Mouse (Mus musculus) adrenal gland, postnatal 25 days (tissue): ENCODE measurements around the gene Pstpip1. TPM values are rescaled to one million over a fixed set of nuclear protein-coding genes. Genes with fewer than 3 reads are reported as not detected.

Source experiments
- DNase-seq: peaks from one replicate; pipeline ENCODE4 v3.0.0; 2021; ENCODE audit warnings: mixed read lengths
- total RNA-seq: library from RNA; stranded (reverse); gene quantifications from 2 replicates; pipeline ENCODE4 v1.2.3, GENCODE M21; 2021

The Pstpip1 gene
- total RNA-seq, 1 experiment from 2014 or later = 0.76 TPM

DNA sequence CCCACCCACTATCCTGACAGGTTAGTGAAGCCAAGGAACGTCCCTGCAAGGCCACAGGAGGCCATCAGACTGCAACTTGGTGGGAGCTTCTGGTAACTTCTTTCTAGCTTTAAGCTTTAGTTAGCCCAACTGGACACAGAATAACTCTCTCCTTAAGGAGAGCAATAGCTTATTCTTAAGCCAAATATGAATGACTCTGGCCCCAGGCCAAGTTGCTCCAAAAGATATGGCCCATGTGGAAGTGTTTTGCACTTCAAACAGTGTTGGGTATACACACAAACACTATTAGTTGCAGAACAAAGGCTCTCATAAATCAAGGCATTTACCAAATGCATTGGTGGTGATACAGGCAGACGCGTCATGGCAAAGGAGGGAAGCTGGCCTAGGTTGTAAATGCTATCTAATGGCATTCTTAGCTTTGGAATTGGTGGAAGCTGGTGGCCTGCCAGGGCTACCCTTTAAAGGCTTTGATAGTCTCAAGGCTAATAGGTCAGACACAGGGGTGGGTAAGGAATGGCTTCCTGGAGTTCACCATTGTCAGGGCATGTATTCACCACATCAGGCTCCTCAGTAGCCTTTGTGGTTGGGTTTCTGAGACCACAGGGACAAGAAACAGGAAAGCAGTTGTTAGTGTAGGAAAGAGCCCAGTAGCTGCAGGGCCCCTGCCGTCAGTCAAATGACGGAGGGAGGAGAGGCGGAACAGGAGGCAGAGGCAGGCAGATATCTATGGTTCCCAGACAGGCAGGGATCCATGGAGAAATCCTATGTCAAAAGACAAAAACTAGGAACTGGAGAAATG is 16.7 kb downstream of the Pstpip1 start:
- no peak for DNase-seq

DNA sequence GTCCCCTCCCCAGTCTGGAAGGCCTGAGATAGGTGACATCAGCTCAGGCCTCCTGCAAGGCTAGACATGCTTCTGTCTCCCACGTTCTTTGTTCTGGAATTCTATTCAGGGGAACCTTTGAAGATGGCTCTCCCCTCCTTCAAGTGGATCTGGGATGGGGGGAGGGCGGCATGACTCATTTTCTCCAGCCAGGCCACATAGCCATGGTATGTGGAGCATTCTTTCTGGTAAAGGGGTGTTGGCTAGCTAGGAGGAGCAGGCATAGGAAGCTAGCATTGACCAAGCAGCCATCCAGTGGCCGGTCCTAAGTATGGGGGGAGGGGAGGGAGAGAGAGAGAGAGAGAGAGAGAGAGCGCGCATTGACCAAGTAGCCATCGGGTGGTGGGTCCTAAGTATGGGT is 17.8 kb downstream of the Pstpip1 start:
- DNase-seq = no peak

DNA sequence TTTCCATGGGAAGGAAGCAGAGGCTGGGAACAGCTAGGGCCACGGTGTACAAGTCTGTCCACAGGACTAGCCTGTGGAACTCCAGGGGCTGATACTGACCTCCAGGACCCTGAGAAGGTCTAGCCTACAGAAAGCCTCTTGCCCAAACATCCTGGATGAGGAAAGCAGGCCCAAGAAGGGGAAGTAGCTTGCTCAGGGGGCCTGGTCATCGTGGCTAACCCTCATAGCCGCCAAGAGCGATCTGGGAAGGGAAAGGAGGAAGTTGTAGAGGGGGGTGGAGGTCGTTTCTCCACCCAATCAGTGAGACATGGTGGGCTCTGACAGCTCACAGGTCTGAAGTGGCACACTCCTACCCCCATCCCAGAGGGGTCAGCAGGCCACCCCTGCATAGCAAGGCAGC is 18.4 kb downstream of the Pstpip1 start:
- DNase-seq = no peak

DNA sequence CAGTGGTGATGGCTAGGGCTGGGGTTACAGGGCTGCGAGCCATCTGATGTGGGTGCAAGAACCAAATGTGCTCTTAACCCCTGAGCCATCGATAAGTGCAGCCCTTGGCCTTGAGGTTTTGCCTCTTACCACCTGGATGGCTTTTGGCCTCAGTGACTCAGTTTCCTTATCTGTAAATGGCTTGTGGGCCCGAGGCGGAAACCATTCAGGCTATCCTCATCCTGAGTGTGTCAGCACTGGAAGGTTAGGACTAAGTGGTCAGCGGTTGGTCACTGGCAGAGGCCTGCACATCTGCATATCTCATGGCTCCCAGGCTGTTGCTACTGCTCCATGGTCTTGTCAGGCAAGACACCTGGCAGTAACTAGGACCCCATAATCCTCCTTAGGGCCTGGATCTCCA is 28.3 kb downstream of the Pstpip1 start:
- DNase-seq = no peak

DNA sequence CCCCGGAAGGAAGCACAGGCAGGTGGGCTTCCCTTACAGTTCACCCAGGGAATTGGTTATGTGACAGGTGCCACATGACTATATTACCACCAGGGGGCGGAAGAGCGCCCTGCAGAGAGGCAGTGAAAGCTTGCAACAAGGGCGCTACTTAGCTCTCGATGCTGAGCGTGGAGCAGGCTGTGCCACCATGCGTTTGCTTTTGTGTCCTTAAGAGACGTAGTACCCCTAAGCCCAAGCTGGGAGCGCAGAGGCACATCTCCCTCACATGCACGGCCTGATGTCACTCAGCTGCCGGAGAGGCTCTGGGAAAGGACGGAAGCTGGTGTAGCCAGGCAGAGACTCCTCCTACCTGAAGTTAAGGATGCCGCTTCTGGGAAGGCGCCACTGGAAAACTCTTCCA is 28.8 kb downstream of the Pstpip1 start:
- DNase-seq = peak; percentile 56

DNA sequence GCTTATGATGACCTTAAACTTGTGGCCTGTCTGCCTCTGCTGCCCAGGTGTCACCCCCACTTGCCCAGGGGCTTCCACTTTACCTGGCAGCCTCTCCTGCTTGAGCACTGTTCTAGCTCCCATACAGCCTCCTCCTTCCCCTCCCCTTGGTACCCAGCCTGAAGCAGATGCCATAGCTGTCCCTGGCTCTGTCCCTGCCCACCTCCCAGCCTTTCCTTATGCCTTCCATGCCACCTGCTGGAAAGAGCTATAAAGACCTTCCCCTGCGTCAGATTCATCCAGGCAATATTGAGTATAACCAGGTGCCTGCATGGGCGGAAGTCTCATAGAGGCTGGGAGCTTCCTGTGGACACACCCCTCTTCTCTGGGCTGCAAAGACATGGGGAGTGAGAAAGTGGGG is 29.9 kb downstream of the Pstpip1 start:
- DNase-seq = no peak

DNA sequence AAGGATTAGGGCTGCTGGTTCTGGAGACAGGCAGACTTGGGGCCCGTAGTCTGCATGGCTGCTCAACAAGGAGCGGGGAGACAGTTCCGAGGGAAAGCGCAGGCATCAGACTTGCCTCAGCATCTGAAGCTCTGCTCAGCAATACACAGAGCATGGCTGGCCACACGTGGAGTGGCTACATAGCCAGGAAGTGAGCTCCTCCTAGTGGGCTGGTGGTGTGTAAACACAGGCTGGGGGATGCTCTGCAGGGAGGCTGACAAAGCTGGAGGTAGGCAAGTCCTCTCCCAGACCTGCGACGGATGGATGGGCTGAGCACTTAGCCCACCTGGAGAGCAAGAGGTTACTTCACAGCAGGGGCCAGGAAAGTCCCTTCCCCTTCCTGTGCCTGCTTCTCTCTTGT is 31.3 kb downstream of the Pstpip1 start:
- peak; percentile 26 for DNase-seq

DNA sequence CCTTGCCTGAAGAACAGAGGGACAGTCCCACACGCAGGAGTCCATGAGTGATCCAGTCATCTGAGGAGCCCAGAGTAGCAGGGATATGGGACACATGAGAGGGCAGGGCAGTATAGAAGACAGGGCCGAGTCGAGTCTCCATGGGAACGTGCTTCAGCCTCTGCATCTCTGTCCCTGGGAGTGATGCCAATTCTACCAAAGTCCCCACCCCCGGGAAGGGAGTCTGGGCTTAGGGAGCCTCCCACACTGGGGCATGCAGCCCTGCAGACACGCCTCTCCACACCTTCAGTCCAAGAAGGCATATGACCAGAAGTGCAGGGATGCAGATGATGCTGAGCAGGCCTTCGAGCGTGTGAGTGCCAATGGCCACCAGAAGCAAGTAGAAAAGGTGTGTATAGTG is 33.2 kb downstream of the Pstpip1 start:
- DNase-seq = no peak

DNA sequence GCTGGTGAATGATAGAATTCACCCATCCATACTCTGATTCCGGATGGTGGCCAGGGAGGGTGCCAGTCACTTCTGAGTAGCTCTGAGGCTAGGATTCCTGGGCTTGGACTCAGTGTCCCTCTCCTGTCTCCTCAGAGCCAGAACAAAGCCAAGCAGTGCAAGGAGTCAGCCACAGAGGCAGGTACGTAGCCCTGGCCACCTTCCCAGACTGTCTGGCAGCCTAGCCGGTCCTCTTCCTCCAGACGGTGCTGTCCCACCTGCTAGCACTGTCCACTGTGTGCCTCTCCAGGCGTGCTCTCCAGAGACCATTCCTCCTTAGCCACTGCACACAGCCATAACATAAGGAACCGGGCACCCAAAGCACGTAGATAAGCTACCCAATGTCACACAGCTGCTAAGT is 33.9 kb downstream of the Pstpip1 start:
- no peak for DNase-seq

DNA sequence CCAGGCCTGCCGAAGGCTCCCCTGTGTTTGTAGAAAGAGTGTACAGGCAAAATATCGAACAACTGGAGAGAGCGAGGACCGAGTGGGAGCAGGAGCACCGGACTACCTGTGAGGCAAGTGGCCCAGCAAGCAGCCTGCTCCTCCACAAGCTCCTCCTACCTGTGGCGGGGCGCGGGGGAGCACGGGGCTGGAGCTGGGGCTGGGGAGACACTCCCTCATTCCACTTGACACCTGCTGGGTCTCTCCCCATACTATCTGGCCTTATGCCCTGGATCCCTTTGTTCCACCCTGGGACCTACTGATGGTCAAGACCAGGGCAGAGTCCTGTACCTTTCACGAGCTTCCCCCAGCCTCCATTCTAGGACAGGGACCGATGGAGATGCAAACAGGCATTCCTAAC is 34.8 kb downstream of the Pstpip1 start:
- no peak for DNase-seq

DNA sequence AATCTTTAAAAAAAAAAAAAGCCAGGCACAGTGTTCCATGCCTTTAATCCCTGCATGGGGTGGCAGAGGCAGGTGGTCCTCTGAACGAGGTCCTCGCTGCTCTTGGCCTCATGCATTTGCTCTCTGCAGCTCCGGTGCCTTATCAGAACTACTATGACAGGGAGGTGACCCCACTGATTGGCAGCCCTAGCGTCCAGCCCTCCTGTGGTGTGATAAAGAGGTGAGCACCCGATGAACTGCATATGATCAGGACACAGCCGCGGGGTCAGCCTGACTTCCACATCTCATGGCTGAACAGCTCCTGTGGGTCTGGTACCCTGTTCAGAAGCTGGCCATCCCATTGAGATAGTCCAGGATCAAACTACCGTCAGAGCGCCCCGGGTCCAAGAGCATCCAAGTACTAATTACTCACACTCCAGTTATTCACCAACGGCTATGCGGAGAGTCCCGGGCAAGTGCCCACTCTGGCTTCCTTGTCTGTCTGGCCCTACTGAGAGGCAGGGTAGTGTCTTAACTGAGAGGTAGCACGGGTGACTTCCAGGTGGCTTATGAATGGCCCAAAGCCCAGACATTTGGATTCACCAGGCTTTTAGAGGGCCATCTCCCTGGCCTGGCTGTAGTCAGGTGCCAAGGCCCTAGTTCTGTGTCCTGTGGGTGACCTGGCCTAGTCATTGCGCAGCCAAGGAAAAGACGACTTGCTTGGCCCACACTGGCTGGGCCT is 36.9 kb downstream of the Pstpip1 start:
- DNase-seq = no peak

DNA sequence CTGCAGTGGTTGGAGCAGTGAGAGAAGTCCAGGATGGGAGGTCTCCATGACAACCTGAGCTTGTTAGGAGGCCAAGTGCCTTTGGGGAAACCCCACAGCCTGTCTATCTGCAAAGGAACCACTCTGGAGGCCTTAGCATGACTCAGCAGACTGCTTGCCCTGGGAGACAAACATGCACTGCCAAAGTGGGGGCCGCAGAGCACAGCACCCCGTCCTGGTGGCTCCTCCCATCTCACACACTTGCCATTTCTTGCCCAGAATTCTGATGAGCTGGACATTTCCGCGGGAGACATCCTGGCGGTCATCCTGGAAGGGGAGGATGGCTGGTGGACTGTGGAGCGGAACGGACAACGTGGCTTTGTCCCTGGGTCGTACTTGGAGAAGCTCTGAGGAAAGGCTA is 38.6 kb downstream of the Pstpip1 start:
- no peak for DNase-seq

DNA sequence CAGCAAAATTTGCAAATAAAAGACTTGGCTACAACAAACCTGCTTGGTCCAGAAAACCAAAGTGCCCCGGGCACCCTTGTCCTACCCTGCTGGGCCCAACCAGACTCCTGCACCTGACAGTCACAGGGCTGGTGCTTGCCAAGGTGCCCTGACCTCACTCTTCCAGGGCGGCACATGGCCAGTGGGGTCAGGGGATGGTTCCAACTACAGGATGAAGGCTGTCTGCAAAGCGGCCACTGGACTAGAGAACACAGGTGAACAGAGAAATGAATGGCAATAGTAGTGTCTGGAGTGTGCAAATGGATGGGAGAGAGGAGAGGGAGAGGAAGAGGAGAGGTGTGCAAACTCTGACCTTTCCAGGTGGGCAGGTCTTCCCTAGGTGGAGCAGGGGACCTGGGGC is 40.2 kb downstream of the Pstpip1 start:
- DNase-seq = no peak

DNA sequence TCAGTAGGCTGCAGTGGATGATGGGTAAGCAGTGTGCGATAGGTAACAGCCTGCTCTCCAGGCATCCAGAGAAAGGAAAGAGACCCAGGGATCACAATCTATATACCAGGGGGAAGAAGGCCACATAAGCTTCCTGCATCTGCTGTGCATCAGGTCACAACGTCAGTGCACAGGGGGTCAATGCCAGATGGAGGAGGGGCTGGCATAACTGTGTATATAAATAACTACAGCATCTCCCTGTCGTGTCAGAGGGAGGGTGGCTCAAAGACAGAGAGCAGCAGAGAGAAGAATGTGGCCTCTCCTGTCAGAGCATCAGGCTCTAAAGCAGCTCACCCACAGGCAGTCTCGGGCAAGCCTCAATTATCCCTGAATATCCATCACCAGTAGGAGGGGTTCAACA is 40.8 kb downstream of the Pstpip1 start:
- DNase-seq = no peak

DNA sequence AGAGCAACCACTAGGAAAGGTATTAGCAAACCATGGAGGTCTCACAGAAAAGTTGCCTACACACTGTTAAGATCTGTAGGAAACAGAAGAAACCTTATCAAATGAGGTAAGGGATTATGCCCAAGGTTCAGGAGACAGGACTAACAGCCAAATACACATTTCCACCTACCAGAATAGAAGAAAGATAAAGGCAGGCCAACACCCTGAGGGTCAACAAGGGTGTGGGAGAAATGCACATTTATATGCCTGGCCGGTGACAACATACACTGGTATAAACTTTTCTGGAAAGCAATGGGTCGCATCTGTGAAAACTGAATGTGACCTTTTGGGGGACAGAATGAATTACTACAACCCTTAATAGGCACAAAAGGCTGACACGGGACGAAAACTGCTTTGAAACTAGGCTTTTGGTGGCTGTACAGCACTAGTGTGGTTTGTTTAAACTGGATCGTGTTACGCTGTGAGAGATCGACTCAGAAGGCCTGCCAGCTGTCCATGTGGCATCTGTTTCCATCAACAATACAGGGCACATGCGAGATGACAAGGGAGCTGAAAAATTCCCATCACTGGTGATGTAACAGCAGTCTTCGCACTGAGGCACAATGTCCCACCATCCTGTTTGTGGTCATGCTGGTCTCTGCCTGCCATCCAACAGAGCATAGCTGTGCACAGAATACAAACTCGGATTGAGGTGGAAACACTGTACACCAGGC is 42.2 kb downstream of the Pstpip1 start:
- DNase-seq = no peak

DNA sequence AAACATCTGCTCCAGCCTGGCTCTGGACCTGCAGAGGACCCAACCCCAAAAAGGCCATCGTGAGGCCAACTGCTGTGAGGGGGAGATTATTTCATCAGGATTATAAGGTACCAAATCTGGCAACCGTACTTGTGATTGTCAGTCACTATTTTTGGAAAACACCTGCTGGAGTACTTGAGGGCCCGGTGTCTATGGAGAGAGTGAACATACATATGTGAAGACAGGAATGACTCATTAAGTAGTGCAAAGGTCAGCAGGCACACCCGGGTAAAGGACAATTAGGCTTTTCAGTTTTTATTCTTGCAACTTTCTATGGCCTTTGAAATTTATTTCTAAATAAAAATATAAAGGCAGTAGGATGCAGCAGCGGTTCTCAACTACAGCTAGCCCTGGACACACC is 44.2 kb downstream of the Pstpip1 start:
- no peak for DNase-seq

DNA sequence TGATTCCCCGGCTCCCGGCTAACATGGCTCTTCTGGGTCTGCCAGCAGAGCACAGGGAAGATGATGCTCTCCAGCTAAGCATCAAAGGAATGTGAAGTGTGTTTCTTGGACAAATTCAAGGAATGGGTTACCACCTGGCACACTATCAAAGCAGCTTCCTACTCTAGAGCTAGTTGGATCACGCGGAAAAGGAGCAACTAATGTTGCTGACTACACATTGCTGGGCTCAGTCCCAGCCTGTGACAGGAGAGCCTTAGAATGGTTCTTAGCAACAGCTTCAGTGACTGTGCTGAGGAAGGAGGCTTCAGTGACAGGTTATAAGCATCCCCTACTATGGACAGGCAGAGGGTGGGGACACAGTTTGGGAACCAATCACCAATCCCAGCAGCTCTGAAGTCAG is 44.9 kb downstream of the Pstpip1 start:
- DNase-seq = no peak

DNA sequence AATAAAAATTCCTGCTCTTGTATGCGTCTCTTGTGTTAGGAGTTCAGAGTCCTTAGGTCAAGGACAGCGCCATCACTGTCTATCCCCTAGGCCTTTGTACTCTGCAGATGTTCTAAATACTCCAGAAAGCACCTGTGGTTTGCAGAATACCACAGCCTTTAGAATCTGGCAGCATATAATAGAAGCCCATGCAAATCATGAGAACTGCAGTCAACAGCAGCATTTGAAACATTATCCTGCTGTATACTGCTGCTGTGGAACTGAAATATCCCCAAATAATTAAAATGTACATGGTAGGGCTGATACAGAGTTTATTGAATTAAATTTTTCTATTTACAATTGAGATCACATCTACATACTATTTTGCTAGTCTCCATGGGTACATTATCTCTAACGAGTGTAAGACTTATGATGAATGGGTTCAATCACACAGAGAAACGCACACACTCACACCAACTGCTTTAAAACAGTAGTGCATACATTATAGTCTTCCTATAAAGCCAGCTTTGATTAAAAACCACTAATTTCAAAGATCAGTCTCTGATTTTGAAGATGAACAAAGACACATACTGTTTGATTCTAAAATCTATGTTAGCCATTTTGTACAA is 45.9 kb downstream of the Pstpip1 start:
- DNase-seq = no peak

DNA sequence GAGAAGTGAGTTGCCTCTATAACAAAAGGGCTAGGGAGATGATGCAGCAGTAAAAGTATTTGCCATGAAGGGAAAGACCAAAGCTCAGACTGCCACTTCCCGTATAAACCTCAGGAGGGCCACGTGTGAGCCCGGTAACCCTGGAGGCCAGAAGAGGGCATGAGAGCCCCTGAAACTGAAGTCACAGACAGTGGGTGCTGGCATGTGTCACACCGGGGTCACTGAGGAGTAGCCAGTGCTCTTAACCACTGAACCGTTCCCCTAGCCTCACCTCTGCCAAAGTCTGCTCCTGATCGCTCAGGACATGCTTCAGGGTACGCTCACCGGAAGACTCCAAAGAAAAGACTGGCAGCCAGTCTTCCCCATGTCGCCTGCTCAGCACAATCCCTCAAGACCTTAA is 52.0 kb downstream of the Pstpip1 start:
- no peak for DNase-seq

DNA sequence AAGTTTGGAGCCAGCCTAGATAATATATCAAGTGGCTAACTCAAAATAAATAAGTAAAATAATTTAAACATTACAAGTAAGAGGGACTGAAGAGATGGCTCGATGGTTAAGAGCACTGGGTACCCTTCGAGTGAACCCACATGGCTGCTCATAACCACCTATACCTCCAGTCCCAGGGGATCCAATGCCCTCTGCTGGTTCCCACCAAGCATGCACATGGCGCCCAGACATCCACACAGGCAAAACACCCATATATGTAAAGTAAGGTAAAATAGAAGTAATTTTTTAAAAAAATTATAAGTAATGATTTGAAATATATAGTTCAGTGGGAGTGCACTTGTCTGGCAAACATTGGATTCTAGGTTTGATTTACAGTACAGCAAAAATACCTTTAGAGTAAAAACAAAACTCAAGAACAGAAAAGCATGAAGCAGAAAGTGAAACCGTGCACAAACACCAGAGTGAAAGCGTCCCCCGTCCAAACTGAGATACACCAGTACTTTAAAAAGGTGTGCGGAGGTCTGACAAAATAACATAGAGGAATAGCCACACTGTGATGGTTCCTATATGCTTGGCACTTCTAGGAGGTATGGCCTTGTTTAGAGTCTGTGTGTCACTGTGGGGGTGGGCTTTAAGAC is 54.7 kb downstream of the Pstpip1 start:
- no peak for DNase-seq

DNA sequence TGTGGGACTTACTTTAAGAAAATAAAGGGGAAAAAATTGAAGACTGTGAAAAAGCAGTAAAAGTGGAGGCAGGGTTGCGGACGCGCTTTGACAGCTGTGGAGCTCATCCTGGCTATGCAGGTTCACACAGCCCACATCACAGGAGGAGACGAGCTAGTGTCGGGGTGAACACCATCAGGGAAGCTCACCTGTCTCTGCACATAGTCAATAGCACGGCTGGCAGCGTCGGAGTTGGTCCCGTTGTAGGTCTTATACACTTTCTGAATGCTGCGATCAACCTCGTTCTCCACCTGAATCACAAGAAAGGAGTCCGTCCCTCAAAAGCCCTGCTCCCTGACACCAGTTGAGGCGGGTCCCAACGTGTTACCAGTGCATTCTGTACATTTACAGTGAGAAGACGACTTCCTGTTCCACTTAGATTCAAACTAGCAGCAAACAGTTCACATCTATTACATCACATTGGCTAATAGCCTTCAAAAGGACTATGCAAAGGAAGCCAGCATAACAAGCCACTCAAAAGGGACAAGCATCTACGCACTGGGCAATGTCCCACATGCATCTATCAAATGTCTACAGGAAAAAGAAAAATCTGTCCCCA is 56.7 kb downstream of the Pstpip1 start:
- DNase-seq = no peak
